Mouse (Mus musculus): ENCODE measurements around the gene Slc16a5. TPM values are rescaled to one million over a fixed set of nuclear protein-coding genes. Genes with fewer than 3 reads are reported as not detected.
A peak's percentile ranks its signal among the peaks of the same experiment; 100 is the strongest.

Gene Slc16a5
- 31.1 and 42.8 TPM in 2 replicates for polyA plus RNA-seq (2012; rRNA removed)

DNA sequence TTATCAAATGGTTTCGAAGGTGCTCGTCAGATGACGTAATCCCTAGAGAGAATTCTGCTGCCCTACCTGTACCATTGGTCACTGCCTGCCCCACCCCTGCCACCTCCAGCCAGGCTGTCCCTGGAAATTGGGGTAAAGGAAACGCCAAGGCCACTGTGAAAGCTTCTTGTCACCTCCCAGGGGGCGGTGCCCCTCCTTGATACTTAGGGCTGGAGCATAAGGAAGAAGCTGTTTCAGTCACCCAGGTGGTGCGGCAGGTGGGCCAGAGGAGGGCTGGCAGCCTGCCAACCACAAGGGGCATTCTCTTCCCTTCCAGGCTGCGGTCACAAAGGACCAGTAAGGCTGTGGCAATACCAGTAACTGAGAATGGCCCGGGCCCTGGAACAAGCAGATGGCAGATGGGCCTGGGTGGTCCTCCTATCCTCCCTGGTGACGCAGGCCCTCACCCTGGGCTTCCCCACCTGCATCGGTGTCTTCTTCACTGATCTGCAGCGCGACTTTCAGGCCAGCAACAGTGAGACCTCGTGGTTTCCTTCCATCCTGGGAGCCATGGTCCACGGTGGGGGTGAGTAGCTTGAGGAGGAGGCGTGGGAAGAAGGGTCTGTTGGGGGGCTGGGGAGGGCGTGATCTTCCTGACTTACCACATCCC lies at the start of gene Slc16a5:
Gene Slc16a5, plus strand, starts transcription at position 232 of the 649 bp plus-strand sequence.
- H3K36me3 ChIP-seq (ENCODE audit: control insufficient read depth, insufficient read depth, low read length), result no peaks in the 10 kb centered on the region
- no peaks in the 10 kb centered on the region for H3K27me3 ChIP-seq (replicated peaks; ENCODE audit: control insufficient read depth, insufficient read depth, low read length)
- peaks cover 2% of the 10 kb centered on the region for H3K4me1 ChIP-seq (ENCODE audit: control insufficient read depth, insufficient read depth, low read length)
- peak within 1 kb of the TSS; percentile 52 for H3K4me3 ChIP-seq (ENCODE audit: insufficient read depth, low read depth, low read length)
- H3K27ac ChIP-seq (ENCODE audit: insufficient read depth, low read depth, low read length), result peak within 1 kb of the TSS; percentile 94
- TF ChIP-seq POLR2A (IDR thresholded peaks at IDR 0.05; ENCODE audit: low read depth, low read length) (peak; percentile 13), CTCF (conservative IDR thresholded peaks at IDR 0.05; ENCODE audit: insufficient read depth, insufficient read length, low read depth, low read length) (no peak)
- peak; percentile 70 for DNase-seq
- WGBS, result 61% methylated on average over 16 of the region's 16 CpGs

DNA sequence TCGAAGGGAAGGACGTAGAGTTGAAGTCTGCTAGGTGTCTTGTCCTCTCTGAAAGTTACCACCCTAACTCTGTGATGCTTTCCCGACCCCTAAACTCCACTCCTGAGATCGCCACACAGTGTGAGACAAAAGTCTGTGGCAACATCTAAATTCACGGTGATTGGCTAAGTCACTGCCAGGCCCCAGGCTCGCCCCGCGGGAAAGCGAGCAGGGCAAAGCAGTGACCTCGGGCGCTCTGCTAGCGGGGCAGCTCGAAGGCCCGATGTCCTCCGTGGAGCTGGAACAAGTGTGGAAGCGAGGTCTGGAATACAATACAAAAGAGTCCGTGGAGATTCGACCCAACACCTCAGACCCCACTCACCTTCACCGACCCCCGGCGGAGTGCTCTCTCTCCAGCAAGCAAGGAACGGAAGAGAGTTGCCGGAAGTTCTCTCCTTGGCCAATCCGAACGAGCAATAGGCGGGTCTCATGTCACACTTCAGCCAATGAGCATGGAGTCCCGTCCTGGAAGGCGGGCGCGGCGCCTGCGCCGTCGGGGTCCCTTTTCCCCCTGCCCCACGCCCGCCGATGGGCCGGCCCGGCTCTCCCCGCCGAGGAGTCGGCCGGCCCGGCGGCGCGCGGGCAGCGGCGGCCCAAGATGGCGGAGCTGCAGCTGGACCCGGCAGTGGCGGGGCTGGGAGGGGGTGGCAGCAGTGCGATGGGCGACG lies 42.6 kb upstream of the Slc16a5 start, which contains the start of the genes Atp5h and Kctd2:
Gene Atp5h, minus strand, starts transcription at position 432 of the 707 bp plus-strand sequence.
Gene Kctd2, plus strand, starts transcription at position 598 of the 707 bp plus-strand sequence.
- peak within 1 kb of the TSS; percentile 98 for H3K4me3 ChIP-seq (ENCODE audit: insufficient read depth, low read depth, low read length)
- H3K27ac ChIP-seq (ENCODE audit: insufficient read depth, low read depth, low read length), result peak within 1 kb of the TSS; percentile 97
- no peaks in the 10 kb centered on the region for H3K27me3 ChIP-seq (replicated peaks; ENCODE audit: control insufficient read depth, insufficient read depth, low read length)
- DNase-seq, result peak; percentile 98
- WGBS, result under 1% methylated on average over 56 of the region's 56 CpGs
- TF ChIP-seq CTCF (conservative IDR thresholded peaks at IDR 0.05; ENCODE audit: insufficient read depth, insufficient read length, low read depth, low read length) (no peak), POLR2A (IDR thresholded peaks at IDR 0.05; ENCODE audit: low read depth, low read length) (peak; percentile 52)
- H3K4me1 ChIP-seq (ENCODE audit: control insufficient read depth, insufficient read depth, low read length), result peaks cover 15% of the 10 kb centered on the region
- H3K36me3 ChIP-seq (ENCODE audit: control insufficient read depth, insufficient read depth, low read length), result peaks cover 3% of the 10 kb centered on the region; the same call in 1 of the 2 replicates

DNA sequence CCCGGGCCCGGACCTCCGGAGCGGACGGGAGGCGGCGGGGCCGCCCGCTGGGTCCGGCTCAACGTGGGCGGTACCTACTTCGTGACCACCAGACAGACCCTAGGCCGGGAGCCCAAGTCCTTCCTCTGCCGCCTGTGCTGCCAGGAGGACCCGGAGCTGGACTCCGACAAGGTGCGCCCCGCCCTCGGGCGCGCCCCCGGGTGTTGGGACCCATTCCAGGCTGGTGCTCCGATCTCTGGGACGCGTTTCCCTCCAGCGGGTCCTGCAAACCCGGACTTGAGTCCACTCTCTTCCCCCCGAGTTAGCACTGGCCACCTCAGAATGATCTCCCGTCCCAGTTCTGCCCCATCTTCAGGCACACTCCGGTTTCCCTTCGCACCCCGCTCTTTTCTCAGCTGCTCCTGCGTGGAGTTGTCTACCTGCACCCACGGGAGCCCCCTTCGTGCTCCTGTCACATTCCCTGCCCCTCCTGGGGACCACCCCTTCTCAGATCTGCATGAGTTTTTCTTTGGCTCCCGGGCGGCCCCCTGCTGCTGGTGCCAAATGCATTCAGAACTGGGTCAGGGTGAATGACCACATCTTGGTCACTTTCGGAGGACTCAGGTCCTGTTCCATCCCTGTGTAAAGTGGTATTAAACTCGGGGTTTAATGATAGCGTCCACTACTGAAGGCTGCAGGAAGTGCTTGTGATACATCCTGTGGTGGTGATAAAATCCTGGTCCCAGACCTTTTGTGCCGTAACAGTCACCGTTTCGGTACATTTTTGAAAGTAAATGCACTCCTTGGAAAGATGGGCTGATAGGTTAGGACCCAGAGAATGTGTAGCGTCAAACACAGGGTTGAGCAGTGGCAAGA lies 41.7 kb upstream of the Slc16a5 start:
- DNase-seq, result peak; percentile 72
- TF ChIP-seq CTCF (conservative IDR thresholded peaks at IDR 0.05; ENCODE audit: insufficient read depth, insufficient read length, low read depth, low read length) (no peak), POLR2A (IDR thresholded peaks at IDR 0.05; ENCODE audit: low read depth, low read length) (no peak)
- H3K36me3 ChIP-seq (ENCODE audit: control insufficient read depth, insufficient read depth, low read length), result peaks cover 3% of the 10 kb centered on the region; the same call in 1 of the 2 replicates
- peak overlapping the region; percentile 98 for H3K4me3 ChIP-seq (ENCODE audit: insufficient read depth, low read depth, low read length)
- WGBS, result 1% methylated on average over 45 of the region's 45 CpGs
- no peaks in the 10 kb centered on the region for H3K27me3 ChIP-seq (replicated peaks; ENCODE audit: control insufficient read depth, insufficient read depth, low read length)
- H3K27ac ChIP-seq (ENCODE audit: insufficient read depth, low read depth, low read length), result peak overlapping the region; percentile 70
- peaks cover 15% of the 10 kb centered on the region for H3K4me1 ChIP-seq (ENCODE audit: control insufficient read depth, insufficient read depth, low read length)

DNA sequence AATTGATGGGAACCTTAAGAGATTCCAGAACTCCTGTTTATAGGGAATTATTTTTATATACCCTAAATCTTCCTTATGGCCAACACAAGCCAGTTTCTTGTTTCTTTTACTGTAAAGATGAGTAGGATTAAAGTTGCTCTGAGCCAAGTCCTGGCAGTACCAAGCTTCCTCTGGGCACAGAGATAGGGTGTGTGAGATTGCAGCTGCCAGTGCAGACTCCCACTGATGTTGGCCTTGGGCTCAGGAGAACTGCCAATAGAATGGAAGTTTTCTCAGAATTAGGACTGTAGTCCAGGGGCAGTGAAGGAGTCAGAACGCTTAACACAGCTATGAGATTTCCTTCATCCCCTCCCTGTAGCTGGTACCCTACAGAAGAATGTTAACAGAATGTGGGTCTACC lies 40.9 kb upstream of the Slc16a5 start:
- no peaks in the 10 kb centered on the region for H3K27me3 ChIP-seq (replicated peaks; ENCODE audit: control insufficient read depth, insufficient read depth, low read length)

DNA sequence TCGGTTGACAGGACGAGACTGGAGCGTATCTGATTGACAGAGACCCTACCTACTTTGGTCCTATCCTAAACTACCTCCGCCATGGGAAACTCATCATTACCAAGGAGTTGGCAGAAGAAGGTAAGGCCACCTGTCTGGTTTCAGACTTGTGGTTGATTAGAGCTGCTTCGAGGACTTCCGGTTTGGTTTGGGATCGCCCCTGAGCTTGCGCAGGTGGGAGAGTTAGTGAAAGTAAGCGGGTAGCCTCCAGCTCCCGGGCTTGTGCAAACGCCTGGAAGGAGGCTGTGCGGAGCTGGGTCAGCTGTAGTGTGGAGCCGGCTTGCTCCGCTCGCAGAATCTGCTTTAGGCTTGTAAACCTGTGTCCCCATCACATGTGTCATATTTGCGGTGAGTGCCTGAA lies 40.3 kb upstream of the Slc16a5 start:
- no peak for DNase-seq
- Histone ChIP-seq H3K27ac (ENCODE audit: insufficient read depth, low read depth, low read length) (no peak overlapping the region), H3K27me3 (replicated peaks; ENCODE audit: control insufficient read depth, insufficient read depth, low read length) (no peaks in the 10 kb centered on the region), H3K4me3 (ENCODE audit: insufficient read depth, low read depth, low read length) (no peak overlapping the region), H3K36me3 (ENCODE audit: control insufficient read depth, insufficient read depth, low read length) (no peaks in the 10 kb centered on the region), H3K4me1 (ENCODE audit: control insufficient read depth, insufficient read depth, low read length) (peaks cover 15% of the 10 kb centered on the region)
- 85% methylated on average over 16 of the region's 16 CpGs for WGBS
- TF ChIP-seq CTCF (conservative IDR thresholded peaks at IDR 0.05; ENCODE audit: insufficient read depth, insufficient read length, low read depth, low read length) (no peak), POLR2A (IDR thresholded peaks at IDR 0.05; ENCODE audit: low read depth, low read length) (no peak)

More for the DNA sequence above, 40.9 kb upstream of the Slc16a5 start:
- peak; percentile 43 for DNase-seq
- Histone ChIP-seq H3K4me1 (ENCODE audit: control insufficient read depth, insufficient read depth, low read length) (peaks cover 15% of the 10 kb centered on the region), H3K36me3 (ENCODE audit: control insufficient read depth, insufficient read depth, low read length) (no peaks in the 10 kb centered on the region), H3K4me3 (ENCODE audit: insufficient read depth, low read depth, low read length) (0 out of 2 replicates have a peak overlapping the region, but pooled peaks have one; percentile 7), H3K27ac (ENCODE audit: insufficient read depth, low read depth, low read length) (no peak overlapping the region)
- 26% methylated on average over 1 of the region's 1 CpGs for WGBS
- no peak for TF ChIP-seq POLR2A (IDR thresholded peaks at IDR 0.05; ENCODE audit: low read depth, low read length)
- no peak for TF ChIP-seq CTCF (conservative IDR thresholded peaks at IDR 0.05; ENCODE audit: insufficient read depth, insufficient read length, low read depth, low read length)

DNA sequence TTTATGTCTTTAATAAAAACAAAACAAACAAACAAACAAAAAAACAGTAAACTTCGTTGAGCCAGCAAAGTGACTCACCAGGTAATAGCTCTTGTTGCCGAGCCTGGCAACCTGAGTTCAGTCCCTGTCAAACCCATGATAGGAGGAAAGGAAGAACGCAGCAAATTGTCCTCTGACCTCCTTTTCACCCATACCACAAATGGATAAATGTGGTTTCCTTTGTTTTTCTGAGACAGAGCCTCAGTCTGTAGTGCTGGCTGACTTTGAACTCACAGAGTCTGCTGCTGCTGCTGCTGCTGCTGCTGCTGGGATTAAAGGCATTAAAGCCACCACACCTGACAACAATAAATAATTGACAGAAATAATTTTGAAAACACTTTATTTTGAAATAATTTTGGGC lies 39.2 kb upstream of the Slc16a5 start:
- Histone ChIP-seq H3K27me3 (replicated peaks; ENCODE audit: control insufficient read depth, insufficient read depth, low read length) (no peaks in the 10 kb centered on the region), H3K27ac (ENCODE audit: insufficient read depth, low read depth, low read length) (no peak overlapping the region), H3K36me3 (ENCODE audit: control insufficient read depth, insufficient read depth, low read length) (no peaks in the 10 kb centered on the region), H3K4me3 (ENCODE audit: insufficient read depth, low read depth, low read length) (no peak overlapping the region), H3K4me1 (ENCODE audit: control insufficient read depth, insufficient read depth, low read length) (peaks cover 15% of the 10 kb centered on the region)
- WGBS, result 89% methylated on average over 3 of the region's 3 CpGs
- TF ChIP-seq POLR2A (IDR thresholded peaks at IDR 0.05; ENCODE audit: low read depth, low read length) (no peak), CTCF (conservative IDR thresholded peaks at IDR 0.05; ENCODE audit: insufficient read depth, insufficient read length, low read depth, low read length) (no peak)
- DNase-seq, result no peak
